Mouse (Mus musculus) MEL (cell line): Measurements from ENCODE around the gene Pdzd3. TPM values are rescaled to one million over a fixed set of nuclear protein-coding genes. Genes with fewer than 3 reads are reported as not detected.

Experiments
- DNase-seq: peaks from one replicate; pipeline ENCODE4 v3.0.0; 2011; ENCODE audit warnings: low read depth, low spot score
- H3K27ac ChIP-seq: 2 replicates; pipeline ENCODE4 v1.5.1; 2012; ENCODE audit warnings: low read depth, mild to moderate bottlenecking, control low read depth, low read length, moderate library complexity; ENCODE audit not compliant: control insufficient read depth
- H3K27me3 ChIP-seq, 2 experiments: fragments of 150-350 bp in 1 of 2; sonication (generic) in 1 of 2; 2 replicates each; pipeline ENCODE4 v1.6.1; 2012; ENCODE audit warnings: low read length in 2 of 2, mild to moderate bottlenecking in 2 of 2, improper control_type of control experiment in 1 of 2, moderate library complexity in 1 of 2; ENCODE audit not compliant: insufficient read depth in 2 of 2, control insufficient read depth in 1 of 2
- H3K36me3 ChIP-seq, 2 experiments: 2 replicates each; pipeline ENCODE4 v1.6.1; 2012 to 2014; ENCODE audit warnings: low read length in 2 of 2, improper control_type of control experiment in 1 of 2, inconsistent platforms in 1 of 2, mild to moderate bottlenecking in 1 of 2; ENCODE audit not compliant: insufficient read depth in 2 of 2, control insufficient read depth in 1 of 2
- H3K4me1 ChIP-seq, 2 experiments: fragments of 150-350 bp in 1 of 2; sonication (generic) in 1 of 2; 2 replicates each; pipeline ENCODE4 v1.6.1; 2012; ENCODE audit warnings: low read length in 2 of 2, improper control_type of control experiment in 1 of 2, mild to moderate bottlenecking in 1 of 2; ENCODE audit not compliant: insufficient read depth in 2 of 2, control insufficient read depth in 1 of 2
- H3K4me3 ChIP-seq, 2 experiments: fragments of 150-350 bp in 1 of 2; sonication (generic) in 1 of 2; 2 replicates each; pipeline ENCODE4 v1.5.1; 2012; ENCODE audit warnings: low read depth in 2 of 2, low read length in 2 of 2, mild to moderate bottlenecking in 2 of 2, moderate library complexity in 2 of 2, control low read depth in 1 of 2, improper control_type of control experiment in 1 of 2; ENCODE audit not compliant: control insufficient read depth in 1 of 2, insufficient read depth in 1 of 2
- H3K79me2 ChIP-seq: 2 replicates; pipeline ENCODE4 v1.6.1; 2012; ENCODE audit warnings: mild to moderate bottlenecking, low read length, moderate library complexity; ENCODE audit not compliant: control insufficient read depth, poor library complexity, insufficient read depth
- H3K9ac ChIP-seq: 2 replicates; pipeline ENCODE4 v1.6.1; 2012; ENCODE audit warnings: low read depth, mild to moderate bottlenecking, control low read depth, low read length, moderate library complexity; ENCODE audit not compliant: control insufficient read depth, poor library complexity, severe bottlenecking
- H3K9me3 ChIP-seq: fragments of 150-350 bp; sonication (generic); replicated peaks from 2 replicates; pipeline ENCODE4 v1.6.1; 2012; ENCODE audit warnings: mild to moderate bottlenecking, low read length, improper control_type of control experiment, moderate library complexity; ENCODE audit not compliant: insufficient read depth
- CHD2 ChIP-seq: IDR thresholded peaks from 2 replicates; pipeline ENCODE4 v1.6.1; 2011; ENCODE audit warnings: low read length, improper control_type of control experiment
- CTCF ChIP-seq, 3 experiments: IDR thresholded peaks in 2 of 3; conservative IDR thresholded peaks in 1 of 3; 2 replicates each; pipeline ENCODE4 v1.5.1; 2011 to 2012; ENCODE audit warnings: low read length in 3 of 3, low read depth in 2 of 3, mild to moderate bottlenecking in 2 of 3, improper control_type of control experiment in 1 of 3, inconsistent platforms in 1 of 3, mixed read lengths in 1 of 3, moderate library complexity in 1 of 3; ENCODE audit not compliant: control insufficient read depth in 1 of 3, insufficient read depth in 1 of 3, poor library complexity in 1 of 3, severe bottlenecking in 1 of 3
- ELF1 ChIP-seq: IDR thresholded peaks from 2 replicates; pipeline ENCODE4 v1.6.1; 2014; ENCODE audit warnings: low read depth, mild to moderate bottlenecking, inconsistent platforms, low read length, improper control_type of control experiment, moderate library complexity
- JUND ChIP-seq: IDR thresholded peaks from 2 replicates; pipeline ENCODE4 v1.6.1; 2011; ENCODE audit warnings: low read depth, mild to moderate bottlenecking, improper control_type of control experiment, low read length
- MAFK ChIP-seq: IDR thresholded peaks from 2 replicates; pipeline ENCODE4 v1.6.1; 2011; ENCODE audit warnings: low read depth, mild to moderate bottlenecking, low read length, improper control_type of control experiment, borderline replicate concordance
- MAZ ChIP-seq: IDR thresholded peaks from 2 replicates; pipeline ENCODE4 v1.6.1; 2012; ENCODE audit warnings: low read depth, mild to moderate bottlenecking, inconsistent platforms, low read length, improper control_type of control experiment
- MXI1 ChIP-seq: IDR thresholded peaks from 2 replicates; pipeline ENCODE4 v1.6.1; 2011; ENCODE audit warnings: mild to moderate bottlenecking, low read depth, low read length, improper control_type of control experiment
- MYC ChIP-seq: IDR thresholded peaks from 2 replicates; pipeline ENCODE4 v1.6.1; 2011; ENCODE audit warnings: low read depth, mild to moderate bottlenecking, low read length, improper control_type of control experiment, moderate library complexity
- NRF1 ChIP-seq: IDR thresholded peaks from 2 replicates; pipeline ENCODE4 v1.6.1; 2014; ENCODE audit warnings: low read depth, mild to moderate bottlenecking, inconsistent platforms, low read length, improper control_type of control experiment, moderate library complexity; ENCODE audit not compliant: poor library complexity, insufficient read depth, severe bottlenecking
- RAD21 ChIP-seq: IDR thresholded peaks from 2 replicates; pipeline ENCODE4 v1.6.1; 2011; ENCODE audit warnings: mild to moderate bottlenecking, low read depth, low read length, improper control_type of control experiment
- SIN3A ChIP-seq: IDR thresholded peaks from 2 replicates; pipeline ENCODE4 v1.6.1; 2012; ENCODE audit warnings: low read length, improper control_type of control experiment, inconsistent platforms
- TAL1 ChIP-seq: IDR thresholded peaks from 2 replicates; pipeline ENCODE4 v1.6.1; 2012; ENCODE audit warnings: mild to moderate bottlenecking, inconsistent platforms, low read length, moderate library complexity, mixed read lengths
- TCF12 ChIP-seq: IDR thresholded peaks from 2 replicates; pipeline ENCODE4 v1.6.1; 2014; ENCODE audit warnings: low read depth, mild to moderate bottlenecking, inconsistent platforms, low read length, improper control_type of control experiment, moderate library complexity
- UBTF ChIP-seq: IDR thresholded peaks from 2 replicates; pipeline ENCODE4 v1.6.1; 2012; ENCODE audit warnings: low read depth, mild to moderate bottlenecking, inconsistent platforms, low read length, improper control_type of control experiment, moderate library complexity, borderline replicate concordance; ENCODE audit not compliant: insufficient read depth
- USF2 ChIP-seq, 2 experiments: IDR thresholded peaks; 2 replicates each; pipeline ENCODE4 v1.6.1; 2011 to 2012; ENCODE audit warnings: improper control_type of control experiment in 2 of 2, low read length in 2 of 2, borderline replicate concordance in 1 of 2, inconsistent platforms in 1 of 2, low read depth in 1 of 2, mild to moderate bottlenecking in 1 of 2; ENCODE audit not compliant: insufficient read depth in 1 of 2
- ZKSCAN1 ChIP-seq: IDR thresholded peaks from 2 replicates; pipeline ENCODE4 v1.6.1; 2012; ENCODE audit warnings: low read depth, mild to moderate bottlenecking, inconsistent platforms, low read length, improper control_type of control experiment, moderate library complexity
- polyA plus RNA-seq, 2 experiments: library from polyadenylated mRNA; stranded (reverse) in 1 of 2; unstranded in 1 of 2; fragments of >175 nt in 1 of 2; fragments of >200 nt in 1 of 2; gene quantifications; 2 replicates each; pipeline versions ENCODE4 v1.2.1 to v1.2.4; 2012; ENCODE audit warnings: low replicate concordance in 2 of 2, low read depth in 1 of 2; ENCODE audit not compliant: insufficient read length in 2 of 2, insufficient read depth in 1 of 2, missing spikeins in 1 of 2
- total RNA-seq: library from RNA; depleted of rRNA; stranded (reverse); fragments of 300-350 nt; gene quantifications from 2 replicates; pipeline ENCODE4 v1.2.3, GENCODE M21; 2012

Pdzd3 gene
- total and polyA plus RNA-seq, 3 experiments: 0.06 TPM; not detected in 2

GRCm38 (mm10) chr9:44225993-44226392 is 25.3 kb downstream of the Pdzd3 start:
- Histone ChIP-seq H3K4me3 (no peak overlapping the region), H3K36me3 (peaks cover 0 to 3% of the 10 kb centered on the region in 2 experiments; a peak in 3 of 4 replicates), H3K9ac (no peak overlapping the region), H3K27me3 (no peaks in the 10 kb centered on the region), H3K27ac (no peak overlapping the region), H3K4me1 (no peaks in the 10 kb centered on the region), H3K9me3 (no peaks in the 10 kb centered on the region), H3K79me2 (peaks cover 50% of the 10 kb centered on the region)
- TF ChIP-seq MYC: no peak
- no peak for TF ChIP-seq ELF1
- no peak for TF ChIP-seq MXI1
- TF ChIP-seq UBTF: no peak
- no peak for TF ChIP-seq ZKSCAN1
- TF ChIP-seq MAFK: no peak
- no peak for TF ChIP-seq RAD21
- TF ChIP-seq CTCF (IDR thresholded peaks at IDR 0.05 in 2 of 3, conservative IDR thresholded peaks at IDR 0.05 in 1 of 3; ENCODE audit: control insufficient read depth in 1 of 3, insufficient read depth in 1 of 3, low read depth in 2 of 3, low read length in 3 of 3, poor library complexity in 1 of 3, severe bottlenecking in 1 of 3): no peak
- no peak for TF ChIP-seq NRF1
- TF ChIP-seq SIN3A: no peak
- no peak for TF ChIP-seq CHD2
- no peak for TF ChIP-seq USF2 (IDR thresholded peaks at IDR 0.05; ENCODE audit: borderline replicate concordance in 1 of 2, insufficient read depth in 1 of 2, low read depth in 1 of 2, low read length in 2 of 2)
- no peak for TF ChIP-seq TAL1
- TF ChIP-seq JUND: no peak
- DNase-seq: no peak

- H3K27me3 ChIP-seq: no peaks in the 10 kb centered on the region
- H3K79me2 ChIP-seq: peaks cover 14% of the 10 kb centered on the region
- no peak overlapping the region for H3K27ac ChIP-seq
- H3K36me3 ChIP-seq: peaks cover 0 to 6% of the 10 kb centered on the region in 2 experiments; a peak in 1 of 4 replicates
- no peak overlapping the region for H3K9ac ChIP-seq
- no peaks in the 10 kb centered on the region for H3K9me3 ChIP-seq
- H3K4me3 ChIP-seq: no peak overlapping the region
- H3K4me1 ChIP-seq: no peaks in the 10 kb centered on the region
- TF ChIP-seq TCF12 (no peak), MAZ (no peak)
- TF ChIP-seq, all 39 proteins: peak for 0
- DNase-seq: no peak
These were observed 37.7 kb downstream of the Pdzd3 start for GRCm38 (mm10) chr9:44213538-44213937.
